Mouse (Mus musculus): ENCODE measurements around the gene Prrt4. TPM values are rescaled to one million over a fixed set of nuclear protein-coding genes. Genes with fewer than 3 reads are reported as not detected.

Prrt4 gene
- polyA plus RNA-seq, 1 experiment from 2014 or later = 6.1 TPM

DNA sequence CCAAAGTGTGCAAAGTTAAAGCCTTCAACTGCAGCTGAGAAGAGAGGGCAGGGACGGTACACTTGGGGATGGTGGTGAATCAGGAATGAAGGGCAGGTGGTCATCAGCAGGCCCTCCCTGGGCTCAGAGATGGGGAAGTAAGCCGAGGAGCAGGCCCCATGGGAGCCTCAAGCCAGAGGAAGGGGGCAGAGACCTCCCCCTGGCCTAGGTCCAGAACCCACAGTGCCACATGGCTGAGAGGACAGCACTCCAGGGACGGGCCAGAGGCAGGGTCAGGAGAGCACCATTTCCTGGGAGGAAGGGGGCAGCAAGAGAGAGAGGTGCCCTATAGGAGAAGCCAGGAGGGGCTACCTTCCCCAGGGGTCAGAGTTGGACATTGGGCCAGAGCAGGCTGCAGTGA is 21.1 kb upstream of the Prrt4 start:
- 77% methylated on average over 3 of the region's 3 CpGs for WGBS
- Histone ChIP-seq H3K27ac (ENCODE audit: low read length) (no peak overlapping the region), H3K9ac (replicated peaks; ENCODE audit: low read depth, low read length) (no peak overlapping the region), H3K4me3 (replicated peaks; ENCODE audit: low read length) (no peak overlapping the region), H3K36me3 (ENCODE audit: control insufficient read depth, insufficient read depth) (no peaks in the 10 kb centered on the region; the same call in 1 of the 2 replicates), H3K4me2 (ENCODE audit: low read length) (no peak overlapping the region), H3K4me1 (replicated peaks; ENCODE audit: control insufficient read depth, insufficient read depth, low read length) (peaks cover 10% of the 10 kb centered on the region), H3K9me3 (ENCODE audit: control insufficient read depth, low read length) (no peaks in the 10 kb centered on the region), H3K27me3 (replicated peaks; ENCODE audit: control insufficient read depth, insufficient read depth, low read length) (no peaks in the 10 kb centered on the region)
- ATAC-seq = no peak

GRCm38 (mm10) chr6:29199223-29199855 is 20.0 kb upstream of the Prrt4 start:
- Histone ChIP-seq H3K36me3 (ENCODE audit: control insufficient read depth, insufficient read depth) (no peaks in the 10 kb centered on the region; the same call in 1 of the 2 replicates), H3K27me3 (replicated peaks; ENCODE audit: control insufficient read depth, insufficient read depth, low read length) (no peaks in the 10 kb centered on the region), H3K9me3 (ENCODE audit: control insufficient read depth, low read length) (no peaks in the 10 kb centered on the region), H3K9ac (replicated peaks; ENCODE audit: low read depth, low read length) (peak overlapping the region; percentile 10; the same call in 1 of the 2 replicates), H3K4me2 (ENCODE audit: low read length) (peak overlapping the region; percentile 52), H3K4me1 (replicated peaks; ENCODE audit: control insufficient read depth, insufficient read depth, low read length) (peaks cover 10% of the 10 kb centered on the region), H3K27ac (ENCODE audit: low read length) (no peak overlapping the region), H3K4me3 (replicated peaks; ENCODE audit: low read length) (peak overlapping the region; percentile 31; the same call in 1 of the 2 replicates)
- no peak for ATAC-seq
- 49% methylated on average over 8 of the region's 8 CpGs for WGBS

DNA sequence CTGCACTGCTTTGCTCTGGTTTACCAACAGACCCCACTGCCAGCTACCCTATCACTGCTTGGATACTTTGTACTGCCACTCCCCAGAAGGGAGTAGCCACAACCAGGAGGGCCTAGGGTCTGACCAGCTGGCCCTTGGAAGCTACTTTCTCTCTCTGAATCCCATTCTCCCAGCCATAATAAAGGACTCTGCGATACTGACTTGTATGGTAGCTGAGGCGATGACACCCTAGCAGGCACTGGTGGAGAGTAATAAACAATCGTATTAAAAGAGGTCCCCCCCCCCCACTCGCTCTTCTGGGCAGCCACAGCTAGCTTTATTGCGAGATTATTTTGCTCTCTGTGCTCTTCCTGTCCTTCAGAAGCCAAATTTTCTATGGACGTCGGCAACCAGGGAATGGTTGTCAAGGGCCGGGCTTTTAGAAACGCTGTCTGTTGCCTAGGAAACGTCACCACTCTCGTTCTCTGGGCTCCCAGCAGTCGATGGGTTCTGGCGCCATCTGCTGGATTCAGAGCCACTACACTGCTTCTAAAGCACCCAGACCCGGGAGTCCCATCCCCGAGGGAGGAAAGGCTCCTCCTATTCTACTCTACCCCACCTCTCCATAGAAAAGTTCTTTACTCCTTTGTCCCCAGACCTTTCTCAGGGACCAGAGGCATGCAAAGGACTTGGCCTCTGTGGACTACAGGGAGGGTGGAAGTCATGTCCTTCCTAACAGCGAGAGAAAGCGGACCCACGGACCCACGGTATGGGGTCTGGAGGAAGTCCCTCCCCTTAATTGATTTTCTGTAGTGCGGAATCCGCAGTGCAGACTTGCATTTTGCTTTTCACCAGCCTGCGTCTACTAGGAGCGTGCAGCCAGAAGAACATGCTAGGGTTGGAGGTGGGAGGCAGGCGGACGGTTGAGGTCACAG is 19.2 kb upstream of the Prrt4 start:
- peak overlapping the region; percentile 31 for H3K4me3 ChIP-seq (replicated peaks; ENCODE audit: low read length)
- 11% methylated on average over 25 of the region's 25 CpGs for WGBS
- peaks cover 10% of the 10 kb centered on the region for H3K4me1 ChIP-seq (replicated peaks; ENCODE audit: control insufficient read depth, insufficient read depth, low read length)
- no peak overlapping the region for H3K27ac ChIP-seq (ENCODE audit: low read length)
- no peaks in the 10 kb centered on the region for H3K9me3 ChIP-seq (ENCODE audit: control insufficient read depth, low read length)
- H3K9ac ChIP-seq (replicated peaks; ENCODE audit: low read depth, low read length) = peak overlapping the region; percentile 23
- no peaks in the 10 kb centered on the region; the same call in 1 of the 2 replicates for H3K36me3 ChIP-seq (ENCODE audit: control insufficient read depth, insufficient read depth)
- ATAC-seq = peak; percentile 95
- peak overlapping the region; percentile 52 for H3K4me2 ChIP-seq (ENCODE audit: low read length)
- H3K27me3 ChIP-seq (replicated peaks; ENCODE audit: control insufficient read depth, insufficient read depth, low read length) = no peaks in the 10 kb centered on the region

GRCm38 (mm10) chr6:29195846-29196698 is 16.7 kb upstream of the Prrt4 start:
- no peak for ATAC-seq
- no peaks in the 10 kb centered on the region for H3K27me3 ChIP-seq (replicated peaks; ENCODE audit: control insufficient read depth, insufficient read depth, low read length)
- H3K4me3 ChIP-seq (replicated peaks; ENCODE audit: low read length) = no peak overlapping the region
- H3K4me2 ChIP-seq (ENCODE audit: low read length) = no peak overlapping the region
- H3K36me3 ChIP-seq (ENCODE audit: control insufficient read depth, insufficient read depth) = no peaks in the 10 kb centered on the region
- H3K9ac ChIP-seq (replicated peaks; ENCODE audit: low read depth, low read length) = no peak overlapping the region
- 81% methylated on average over 5 of the region's 5 CpGs for WGBS
- no peak overlapping the region for H3K27ac ChIP-seq (ENCODE audit: low read length)
- no peaks in the 10 kb centered on the region for H3K9me3 ChIP-seq (ENCODE audit: control insufficient read depth, low read length)
- H3K4me1 ChIP-seq (replicated peaks; ENCODE audit: control insufficient read depth, insufficient read depth, low read length) = peaks cover 10% of the 10 kb centered on the region

DNA sequence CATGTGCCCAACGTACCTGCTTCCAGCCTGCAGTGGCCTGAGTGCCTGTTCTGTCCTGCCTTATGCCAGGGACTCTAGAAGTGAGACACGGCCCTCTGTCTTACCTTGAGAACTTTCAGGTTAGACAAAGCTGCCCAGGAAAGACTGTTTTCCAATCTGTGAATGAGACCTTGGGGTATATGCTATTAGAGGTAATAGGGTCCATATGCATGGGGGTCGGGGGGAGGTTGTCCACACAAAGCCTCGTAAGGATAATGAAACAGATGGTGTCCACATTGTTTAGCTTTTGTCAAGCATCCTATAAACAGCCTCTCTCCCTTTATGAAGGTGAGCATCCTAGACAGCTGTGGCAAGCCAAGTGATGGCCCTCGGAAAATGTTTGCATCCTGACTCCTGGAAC is 15.8 kb upstream of the Prrt4 start:
- WGBS = 84% methylated on average over 5 of the region's 5 CpGs
- no peaks in the 10 kb centered on the region for H3K27me3 ChIP-seq (replicated peaks; ENCODE audit: control insufficient read depth, insufficient read depth, low read length)

GRCm38 (mm10) chr6:29193961-29194750 is 14.8 kb upstream of the Prrt4 start:
- WGBS = 76% methylated on average over 15 of the region's 15 CpGs

More for the DNA sequence above, 15.8 kb upstream of the Prrt4 start:
- Histone ChIP-seq H3K36me3 (ENCODE audit: control insufficient read depth, insufficient read depth) (no peaks in the 10 kb centered on the region), H3K27ac (ENCODE audit: low read length) (no peak overlapping the region), H3K9ac (replicated peaks; ENCODE audit: low read depth, low read length) (no peak overlapping the region), H3K4me3 (replicated peaks; ENCODE audit: low read length) (no peak overlapping the region), H3K4me2 (ENCODE audit: low read length) (no peak overlapping the region), H3K9me3 (ENCODE audit: control insufficient read depth, low read length) (no peaks in the 10 kb centered on the region), H3K4me1 (replicated peaks; ENCODE audit: control insufficient read depth, insufficient read depth, low read length) (peaks cover 10% of the 10 kb centered on the region)
- no peak for ATAC-seq

DNA sequence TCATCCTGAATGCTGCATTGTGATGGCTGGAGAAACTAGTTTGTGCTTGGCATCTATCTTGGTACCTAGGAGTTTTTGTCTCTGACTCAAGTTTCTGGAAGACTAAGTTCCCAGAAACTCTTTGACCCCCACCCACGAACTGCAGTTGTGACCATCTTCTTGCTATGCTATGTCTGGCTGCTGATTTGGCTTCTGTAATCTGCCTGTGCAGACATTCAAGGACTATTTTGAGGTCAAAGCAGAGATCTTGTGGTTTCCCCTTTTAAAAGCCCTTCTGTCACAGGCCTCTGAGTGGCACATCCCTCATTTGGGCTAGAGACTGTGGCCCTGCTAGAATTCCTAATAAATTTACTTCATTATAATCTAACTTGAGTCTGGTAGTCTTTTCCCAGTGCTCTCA is 8.6 kb upstream of the Prrt4 start:
- H3K27ac ChIP-seq (ENCODE audit: low read length) = no peak overlapping the region
- H3K4me1 ChIP-seq (replicated peaks; ENCODE audit: control insufficient read depth, insufficient read depth, low read length) = no peaks in the 10 kb centered on the region
- no peak overlapping the region for H3K9ac ChIP-seq (replicated peaks; ENCODE audit: low read depth, low read length)
- H3K4me3 ChIP-seq (replicated peaks; ENCODE audit: low read length) = no peak overlapping the region
- no peak overlapping the region for H3K4me2 ChIP-seq (ENCODE audit: low read length)
- H3K36me3 ChIP-seq (ENCODE audit: control insufficient read depth, insufficient read depth) = no peaks in the 10 kb centered on the region
- 82% methylated on average over 1 of the region's 1 CpGs for WGBS
- no peaks in the 10 kb centered on the region for H3K27me3 ChIP-seq (replicated peaks; ENCODE audit: control insufficient read depth, insufficient read depth, low read length)
- ATAC-seq = no peak
- no peaks in the 10 kb centered on the region for H3K9me3 ChIP-seq (ENCODE audit: control insufficient read depth, low read length)

More at GRCm38 (mm10) chr6:29193961-29194750, 14.8 kb upstream of the Prrt4 start:
- no peaks in the 10 kb centered on the region for H3K36me3 ChIP-seq (ENCODE audit: control insufficient read depth, insufficient read depth)
- no peaks in the 10 kb centered on the region for H3K27me3 ChIP-seq (replicated peaks; ENCODE audit: control insufficient read depth, insufficient read depth, low read length)
- H3K4me1 ChIP-seq (replicated peaks; ENCODE audit: control insufficient read depth, insufficient read depth, low read length) = peaks cover 10% of the 10 kb centered on the region
- no peaks in the 10 kb centered on the region for H3K9me3 ChIP-seq (ENCODE audit: control insufficient read depth, low read length)
- no peak overlapping the region for H3K27ac ChIP-seq (ENCODE audit: low read length)
- H3K4me3 ChIP-seq (replicated peaks; ENCODE audit: low read length) = no peak overlapping the region
- ATAC-seq = no peak
- no peak overlapping the region for H3K9ac ChIP-seq (replicated peaks; ENCODE audit: low read depth, low read length)
- H3K4me2 ChIP-seq (ENCODE audit: low read length) = no peak overlapping the region

GRCm38 (mm10) chr6:29179843-29180242 is 459 bp upstream of the Prrt4 start:
- H3K27ac ChIP-seq (ENCODE audit: low read length) = peak overlapping the region; percentile 87
- peaks cover 9% of the 10 kb centered on the region; the same call in 1 of the 2 replicates for H3K27me3 ChIP-seq (replicated peaks; ENCODE audit: control insufficient read depth, insufficient read depth, low read length)
- no peaks in the 10 kb centered on the region for H3K9me3 ChIP-seq (ENCODE audit: control insufficient read depth, low read length)
- H3K4me1 ChIP-seq (replicated peaks; ENCODE audit: control insufficient read depth, insufficient read depth, low read length) = peaks cover 12% of the 10 kb centered on the region
- H3K9ac ChIP-seq (replicated peaks; ENCODE audit: low read depth, low read length) = peak overlapping the region; percentile 86
- no peak for ATAC-seq
- peak overlapping the region; percentile 82 for H3K4me2 ChIP-seq (ENCODE audit: low read length)
- H3K4me3 ChIP-seq (replicated peaks; ENCODE audit: low read length) = peak overlapping the region; percentile 64
- no peaks in the 10 kb centered on the region for H3K36me3 ChIP-seq (ENCODE audit: control insufficient read depth, insufficient read depth)
- 38% methylated on average over 8 of the region's 8 CpGs for WGBS
